Mouse (Mus musculus) embryonic fibroblast, embryonic 13.5 days (primary cell): ENCODE data around the gene Zfp429.
"Not testable (repeated sequence)": the region's sequence is repeated elsewhere in the genome, so short reads cannot be mapped to it uniquely, and the experiment has no call there.

Source experiments
- CTCF ChIP-seq: IDR thresholded peaks from 2 replicates; pipeline ENCODE4 v1.5.1; 2011; ENCODE audit warnings: mild to moderate bottlenecking, control low read depth, low read length, moderate library complexity, borderline replicate concordance; ENCODE audit not compliant: insufficient read depth
- POLR2A ChIP-seq: IDR thresholded peaks from 2 replicates; pipeline ENCODE4 v1.6.1; 2011; ENCODE audit warnings: low read depth, mild to moderate bottlenecking, control low read depth, low read length, moderate library complexity

DNA sequence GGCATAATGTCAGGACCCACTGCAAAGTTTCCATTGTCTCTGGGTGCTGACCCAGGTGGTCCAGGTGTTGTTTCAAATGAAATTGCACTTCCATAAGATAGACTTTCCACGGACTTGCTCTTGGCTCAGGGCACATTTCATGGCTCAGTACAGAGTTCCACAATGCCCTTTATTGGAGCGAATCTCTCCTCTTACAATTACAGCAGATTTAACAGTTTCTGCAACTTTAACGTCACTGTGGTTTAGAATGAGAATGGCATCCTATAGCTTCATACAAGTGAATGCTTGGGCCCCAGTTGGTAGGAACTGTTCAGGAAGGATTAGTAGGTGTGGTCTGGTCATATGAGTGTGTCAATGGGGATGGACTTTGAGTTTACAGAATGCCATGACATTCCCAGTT lies 37.5 kb upstream of the Zfp429 start:
- TF ChIP-seq CTCF, POLR2A: not testable (repeated sequence)
